Comparison of ENCODE assay signal across 12 mouse cellular contexts in the genomic region with DNA sequence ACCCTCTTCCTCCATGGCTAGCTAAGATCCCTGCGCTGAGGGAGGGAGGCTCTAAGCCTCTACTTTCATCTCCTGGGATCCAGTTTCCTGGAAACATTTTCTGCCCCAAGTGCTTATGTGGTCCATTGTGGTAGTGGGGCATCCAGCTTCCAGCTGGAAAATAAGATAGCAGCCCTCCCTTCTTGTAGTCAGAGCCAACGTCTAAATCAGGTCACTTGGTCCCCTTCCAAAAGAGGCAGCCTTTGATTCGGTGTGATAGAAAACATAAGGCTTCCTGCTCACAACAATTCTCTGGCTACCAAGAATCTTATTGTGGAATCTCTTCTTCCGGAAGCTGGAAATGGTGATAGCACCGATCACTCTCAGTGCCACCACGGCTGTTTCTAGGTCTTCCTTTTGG. TPM values are rescaled to one million over a fixed set of nuclear protein-coding genes. Genes with fewer than 3 reads are reported as not detected.
DNase-seq lines count a peak whose midpoint lies in the region; ATAC-seq and TF ChIP-seq lines count a peak whose summit lies in the region.
"Had no signal": no experiment of that assay in that cellular context is flagged by ENCODE, and none has a peak within 500 bp of the region (broad histone marks: within the 10 kb centered on the region; RNA-seq: fewer than 3 reads in every experiment).

No protein-coding gene starts in this region.

- no peak overlapping the region for H3K27ac ChIP-seq in hindbrain, postnatal 0 days
- no peak overlapping the region for H3K27ac ChIP-seq in hindbrain, embryonic 16.5 days (ENCODE audit: low read depth, low read length)
- H3K27ac ChIP-seq in embryonic facial prominence, embryonic 14.5 days (replicated peaks; ENCODE audit: low read depth, low read length) = peak overlapping the region; percentile 16; the same call in 1 of the 2 replicates
- 0 out of 2 replicates have a peak overlapping the region, but pooled peaks have one; percentile 20 for H3K27ac ChIP-seq in lung, embryonic 15.5 days
- H3K27ac ChIP-seq: liver, embryonic 12.5 days; midbrain, embryonic 12.5 days; neural tube, embryonic 13.5 days had no signal

- H3K4me2 ChIP-seq in hindbrain, postnatal 0 days (ENCODE audit: low read depth, low read length) = no peak overlapping the region
- H3K4me2 ChIP-seq in hindbrain, embryonic 16.5 days (ENCODE audit: low read length) = no peak overlapping the region
- no peak overlapping the region for H3K4me2 ChIP-seq in embryonic facial prominence, embryonic 14.5 days (ENCODE audit: low read depth, low read length)
- H3K4me2 ChIP-seq in lung, embryonic 15.5 days = no peak overlapping the region
- H3K4me2 ChIP-seq: liver, embryonic 12.5 days; midbrain, embryonic 12.5 days; neural tube, embryonic 13.5 days had no signal

- no peaks in the 10 kb centered on the region for H3K36me3 ChIP-seq in hindbrain, postnatal 0 days (ENCODE audit: insufficient read depth, low read length)
- no peaks in the 10 kb centered on the region for H3K36me3 ChIP-seq in hindbrain, embryonic 16.5 days (ENCODE audit: control insufficient read depth, insufficient read depth, low read length)
- H3K36me3 ChIP-seq in embryonic facial prominence, embryonic 14.5 days (ENCODE audit: control insufficient read depth, insufficient read depth, low read length) = no peaks in the 10 kb centered on the region
- H3K36me3 ChIP-seq in lung, embryonic 15.5 days = no peaks in the 10 kb centered on the region
- H3K36me3 ChIP-seq: liver, embryonic 12.5 days; midbrain, embryonic 12.5 days; neural tube, embryonic 13.5 days had no signal

- 51% methylated on average over 6 of the region's 6 CpGs for WGBS in hindbrain, postnatal 0 days
- 63% methylated on average over 6 of the region's 6 CpGs for WGBS in hindbrain, embryonic 16.5 days
- 56% methylated on average over 6 of the region's 6 CpGs for WGBS in embryonic facial prominence, embryonic 14.5 days
- 45% methylated on average over 6 of the region's 6 CpGs for WGBS in lung, embryonic 15.5 days

- peak; percentile 31 for DNase-seq in hindbrain, postnatal 0 days (ENCODE audit: low spot score)
- peak; percentile 30 for DNase-seq in cerebellum, adult 11 months
- peak; percentile 50 for DNase-seq in embryonic facial prominence, embryonic 14.5 days (ENCODE audit: low spot score)
- no peak for DNase-seq in ovary, postnatal 14 days (ENCODE audit: low spot score)
- no peak for DNase-seq in thymus, postnatal 10 days (ENCODE audit: low spot score in 2 of 2)
- DNase-seq in thymus, adult 18-20 months = no peak
- DNase-seq: thymus, postnatal 4 days had no signal

- no peak overlapping the region for H3K4me3 ChIP-seq in hindbrain, postnatal 0 days (ENCODE audit: low read length)
- no peak overlapping the region for H3K4me3 ChIP-seq in hindbrain, embryonic 16.5 days (ENCODE audit: low read length)
- no peak overlapping the region for H3K4me3 ChIP-seq in embryonic facial prominence, embryonic 14.5 days (ENCODE audit: low read depth, low read length)
- no peak overlapping the region for H3K4me3 ChIP-seq in lung, embryonic 15.5 days
- H3K4me3 ChIP-seq: liver, embryonic 12.5 days; midbrain, embryonic 12.5 days; neural tube, embryonic 13.5 days had no signal

- no peak overlapping the region for H3K9ac ChIP-seq in hindbrain, postnatal 0 days (replicated peaks; ENCODE audit: low read length)
- H3K9ac ChIP-seq in hindbrain, embryonic 16.5 days (ENCODE audit: low read depth, low read length) = no peak overlapping the region
- H3K9ac ChIP-seq in embryonic facial prominence, embryonic 14.5 days (ENCODE audit: low read depth, low read length) = no peak overlapping the region
- no peak overlapping the region for H3K9ac ChIP-seq in lung, embryonic 15.5 days
- H3K9ac ChIP-seq: liver, embryonic 12.5 days; midbrain, embryonic 12.5 days; neural tube, embryonic 13.5 days had no signal

- no peaks in the 10 kb centered on the region for H3K4me1 ChIP-seq in hindbrain, postnatal 0 days (ENCODE audit: insufficient read depth, low read length)
- H3K4me1 ChIP-seq in hindbrain, embryonic 16.5 days (ENCODE audit: control insufficient read depth, insufficient read depth, low read depth, low read length) = no peaks in the 10 kb centered on the region
- 0 out of 2 replicates have a peak, but pooled peaks cover 8% of the 10 kb centered on the region for H3K4me1 ChIP-seq in embryonic facial prominence, embryonic 14.5 days (ENCODE audit: control insufficient read depth, insufficient read depth, low read length)
- peaks cover 5% of the 10 kb centered on the region for H3K4me1 ChIP-seq in lung, embryonic 15.5 days
- H3K4me1 ChIP-seq: liver, embryonic 12.5 days; midbrain, embryonic 12.5 days; neural tube, embryonic 13.5 days had no signal

- no peaks in the 10 kb centered on the region for H3K9me3 ChIP-seq in hindbrain, postnatal 0 days (ENCODE audit: low read length)
- H3K9me3 ChIP-seq in hindbrain, embryonic 16.5 days (ENCODE audit: control insufficient read depth, low read length) = no peaks in the 10 kb centered on the region
- H3K9me3 ChIP-seq in embryonic facial prominence, embryonic 14.5 days (ENCODE audit: control insufficient read depth, low read length) = no peaks in the 10 kb centered on the region; the same call in 1 of the 2 replicates
- H3K9me3 ChIP-seq in lung, embryonic 15.5 days = no peaks in the 10 kb centered on the region
- H3K9me3 ChIP-seq: liver, embryonic 12.5 days; midbrain, embryonic 12.5 days; neural tube, embryonic 13.5 days had no signal

- TF ChIP-seq CTCF in hindbrain, postnatal 0 days (IDR thresholded peaks at IDR 0.05; ENCODE audit: low read depth) = no peak

- no peak for ATAC-seq in hindbrain, postnatal 0 days
- no peak for ATAC-seq in hindbrain, embryonic 16.5 days
- 0 out of 2 replicates have a peak, but pooled peaks have one; percentile 33 for ATAC-seq in embryonic facial prominence, embryonic 14.5 days (ENCODE audit: low read depth)
- no peak; the same call in 1 of the 2 replicates for ATAC-seq in lung, embryonic 15.5 days (ENCODE audit: borderline replicate concordance, extremely low read depth, low FRiP score, low TSS enrichment)
- ATAC-seq: liver, embryonic 12.5 days had no signal

- no peaks in the 10 kb centered on the region for H3K27me3 ChIP-seq in hindbrain, postnatal 0 days (ENCODE audit: insufficient read depth, low read length)
- no peaks in the 10 kb centered on the region for H3K27me3 ChIP-seq in hindbrain, embryonic 16.5 days (replicated peaks; ENCODE audit: control insufficient read depth, insufficient read depth, low read length)
- H3K27me3 ChIP-seq in embryonic facial prominence, embryonic 14.5 days (replicated peaks; ENCODE audit: control insufficient read depth, insufficient read depth, low read length) = no peaks in the 10 kb centered on the region
- H3K27me3 ChIP-seq in lung, embryonic 15.5 days = no peaks in the 10 kb centered on the region
- H3K27me3 ChIP-seq: midbrain, embryonic 12.5 days; neural tube, embryonic 13.5 days had no signal

RNA-seq across cellular contexts. Expression of a gene that starts 33.9 kb away (rescaled TPM):
- 15.0 and 18.3 TPM in 2 replicates for total RNA-seq in hindbrain, postnatal 0 days (2014; rRNA removed)
- 15.8 and 16.8 TPM in 2 replicates for polyA plus RNA-seq in hindbrain, postnatal 0 days (2015; fragmentation: Nextera tagmentation; extraction: Ambion mirVana)
- polyA plus RNA-seq in hindbrain, embryonic 16.5 days (2015; fragmentation: Nextera tagmentation; extraction: Ambion mirVana) = 17.2 TPM in 2 replicates
- polyA plus RNA-seq in embryonic facial prominence, embryonic 14.5 days (2014; fragmentation: Nextera tagmentation; extraction: Ambion mirVana) = 17.0 and 18.7 TPM in 2 replicates
- polyA plus RNA-seq in lung, embryonic 15.5 days (2015; fragmentation: Nextera tagmentation; extraction: Ambion mirVana) = 15.9 and 17.2 TPM in 2 replicates

RNA-seq across cellular contexts. Expression of a gene that starts 35.3 kb away (rescaled TPM):
- 99.1 and 108 TPM in 2 replicates for total RNA-seq in hindbrain, postnatal 0 days (2014; rRNA removed)
- 19.8 and 20.1 TPM in 2 replicates for polyA plus RNA-seq in hindbrain, postnatal 0 days (2015; fragmentation: Nextera tagmentation; extraction: Ambion mirVana)
- 23.6 and 25.8 TPM in 2 replicates for polyA plus RNA-seq in hindbrain, embryonic 16.5 days (2015; fragmentation: Nextera tagmentation; extraction: Ambion mirVana)
- polyA plus RNA-seq in embryonic facial prominence, embryonic 14.5 days (2014; fragmentation: Nextera tagmentation; extraction: Ambion mirVana) = 18.4 and 20.3 TPM in 2 replicates
- 10.0 and 11.0 TPM in 2 replicates for polyA plus RNA-seq in lung, embryonic 15.5 days (2015; fragmentation: Nextera tagmentation; extraction: Ambion mirVana)

Comparison
In these comparisons a context has a peak if more than half of its experiments do, and no peak if none do; other contexts are left out.
1. DNase-seq: peak in hindbrain, postnatal 0 days (single experiment), cerebellum, adult 11 months (single experiment) and embryonic facial prominence, embryonic 14.5 days (single experiment); none in ovary, postnatal 14 days (single experiment), thymus, postnatal 10 days (0 of 2) and thymus, adult 18-20 months (0 of 2).
2. H3K27ac ChIP-seq: peak in embryonic facial prominence, embryonic 14.5 days (single experiment) and lung, embryonic 15.5 days (single experiment); none in hindbrain, postnatal 0 days (single experiment) and hindbrain, embryonic 16.5 days (single experiment).